In genomic region chr14:54617152-54617896, GRCm38 (mm10) we compare ENCODE assay signal across 9 mouse cellular contexts. TPM values are rescaled to one million over a fixed set of nuclear protein-coding genes. Genes with fewer than 3 reads are reported as not detected.
DNase-seq lines count a peak whose midpoint lies in the region; ATAC-seq and TF ChIP-seq lines count a peak whose summit lies in the region.
"Had no signal": no experiment of that assay in that cellular context is flagged by ENCODE, and none has a peak within 500 bp of the region (broad histone marks: within the 10 kb centered on the region; RNA-seq: fewer than 3 reads in every experiment).

No protein-coding gene starts in this region.

- peak; percentile 35 to 37; a peak in 3 of 4 replicates for TF ChIP-seq CTCF in CH12.LX (conservative IDR thresholded peaks at IDR 0.05 in 1 of 2, IDR thresholded peaks at IDR 0.05 in 1 of 2; ENCODE audit: low read depth in 2 of 2, low read length in 2 of 2)
- TF ChIP-seq CTCF in kidney, postnatal 0 days (IDR thresholded peaks at IDR 0.05; ENCODE audit: low read depth) = peak; percentile 32; the same call in 1 of the 2 replicates

- no peaks in the 10 kb centered on the region for H3K27me3 ChIP-seq in heart, embryonic 14.5 days (ENCODE audit: control insufficient read depth, insufficient read depth, low read length)
- H3K27me3 ChIP-seq in CH12.LX (replicated peaks) = no peaks in the 10 kb centered on the region
- H3K27me3 ChIP-seq in embryonic facial prominence, embryonic 13.5 days = no peaks in the 10 kb centered on the region
- no peaks in the 10 kb centered on the region for H3K27me3 ChIP-seq in kidney, postnatal 0 days (ENCODE audit: insufficient read depth, low read length)

- no peak for TF ChIP-seq POLR2A in CH12.LX (IDR thresholded peaks at IDR 0.05; ENCODE audit: low read depth, low read length)

- H3K36me3 ChIP-seq in heart, embryonic 14.5 days (ENCODE audit: control insufficient read depth, insufficient read depth, low read length) = peaks cover 34% of the 10 kb centered on the region
- H3K36me3 ChIP-seq in CH12.LX (replicated peaks in 1 of 2; ENCODE audit: control insufficient read depth in 1 of 2, insufficient read depth in 1 of 2, low read length in 1 of 2) = peaks cover 31 to 36% of the 10 kb centered on the region in 2 experiments
- peaks cover 34% of the 10 kb centered on the region for H3K36me3 ChIP-seq in embryonic facial prominence, embryonic 13.5 days
- H3K36me3 ChIP-seq in kidney, postnatal 0 days (ENCODE audit: insufficient read depth, low read length) = peaks cover 13% of the 10 kb centered on the region

- no peak for TF ChIP-seq RAD21 in CH12.LX (IDR thresholded peaks at IDR 0.05; ENCODE audit: low read depth, low read length)

- H3K27ac ChIP-seq in heart, embryonic 14.5 days (replicated peaks in 1 of 2; ENCODE audit: control insufficient read depth in 1 of 2, insufficient read depth in 1 of 2, low read depth in 2 of 2, low read length in 2 of 2) = peak overlapping the region; percentile 53 to 66
- peak overlapping the region; percentile 40; the same call in 1 of the 2 replicates for H3K27ac ChIP-seq in CH12.LX (ENCODE audit: insufficient read depth, low read depth)
- H3K27ac ChIP-seq in embryonic facial prominence, embryonic 13.5 days = peak overlapping the region; percentile 85
- H3K27ac ChIP-seq in kidney, postnatal 0 days = peak overlapping the region; percentile 81

- DNase-seq in heart, postnatal 4 days = no peak
- DNase-seq in CH12.LX (ENCODE audit: extremely low read depth) = peak; percentile 45
- DNase-seq in kidney, postnatal 0 days (ENCODE audit: low spot score) = peak; percentile 30
- no peak for DNase-seq in spleen, postnatal 36 days (ENCODE audit: low spot score in 2 of 2)
- DNase-seq in urinary bladder, postnatal 14 days (ENCODE audit: low spot score) = no peak

- no peak for TF ChIP-seq EP300 in CH12.LX (IDR thresholded peaks at IDR 0.05; ENCODE audit: low read length)

- H3K9ac ChIP-seq in heart, embryonic 14.5 days (ENCODE audit: low read length) = peak overlapping the region; percentile 93
- H3K9ac ChIP-seq in CH12.LX (ENCODE audit: insufficient read depth, low read depth) = peak overlapping the region; percentile 96
- H3K9ac ChIP-seq in embryonic facial prominence, embryonic 13.5 days = peak overlapping the region; percentile 94
- peak overlapping the region; percentile 83 for H3K9ac ChIP-seq in kidney, postnatal 0 days (ENCODE audit: low read depth, low read length)

- in situ Hi-C loops in CH12.LX (cut with MboI; ENCODE audit: low pct_ligation_motif_present, low pct_unique_long_range_greater_than_20kb, low sequenced_read_pairs) = no loop called here

- ATAC-seq in heart, embryonic 14.5 days (ENCODE audit: insufficient number of reproducible peaks, insufficient read depth, low FRiP score, low read depth) = peak; percentile 42; the same call in 1 of the 2 replicates
- 0 out of 2 replicates have a peak, but pooled peaks have one; percentile 17 for ATAC-seq in embryonic facial prominence, embryonic 13.5 days (ENCODE audit: insufficient number of reproducible peaks, insufficient read depth, low FRiP score, low TSS enrichment, low read depth)
- ATAC-seq in kidney, postnatal 0 days (replicated peaks; ENCODE audit: low FRiP score, low read depth) = peak; percentile 49
- 0 out of 2 replicates have a peak, but pooled peaks have one; percentile 10 for ATAC-seq in monocyte, adult 5-6 weeks (replicated peaks; ENCODE audit: insufficient number of reproducible peaks, low FRiP score, low TSS enrichment, poor library complexity, severe bottlenecking)

- dilution Hi-C loops in CH12.LX (cut with MboI; ENCODE audit: extremely low pct_ligation_motif_present, extremely low pct_unique_long_range_greater_than_20kb, low sequenced_read_pairs) = no loop called here

- 2% methylated on average over 38 of the region's 38 CpGs for whole genome bisulfite sequencing in heart, embryonic 14.5 days
- 2% methylated on average over 38 of the region's 38 CpGs for WGBS in embryonic facial prominence, embryonic 13.5 days
- WGBS in kidney, postnatal 0 days = 1% methylated on average over 38 of the region's 38 CpGs

- peak overlapping the region; percentile 92 to 97 for H3K4me3 ChIP-seq in heart, embryonic 14.5 days (ENCODE audit: control insufficient read depth in 1 of 2, insufficient read depth in 1 of 2, low read depth in 1 of 2, low read length in 2 of 2)
- H3K4me3 ChIP-seq in CH12.LX (replicated peaks in 1 of 3; ENCODE audit: low read depth in 2 of 3, low read length in 2 of 3, poor library complexity in 1 of 3) = peak overlapping the region; percentile 93 to 97 (median 93)
- H3K4me3 ChIP-seq in embryonic facial prominence, embryonic 13.5 days = peak overlapping the region; percentile 77
- peak overlapping the region; percentile 90 for H3K4me3 ChIP-seq in kidney, postnatal 0 days (replicated peaks; ENCODE audit: low read depth, low read length)

- peaks cover 18% of the 10 kb centered on the region for H3K79me2 ChIP-seq in CH12.LX (replicated peaks; ENCODE audit: control insufficient read depth, extremely low read depth, insufficient read depth, poor library complexity, severe bottlenecking)

- H3K4me2 ChIP-seq in heart, embryonic 14.5 days (ENCODE audit: low read length) = peak overlapping the region; percentile 81
- H3K4me2 ChIP-seq in CH12.LX (ENCODE audit: insufficient read depth, low read depth, poor library complexity, severe bottlenecking) = peak overlapping the region; percentile 30
- peak overlapping the region; percentile 69 for H3K4me2 ChIP-seq in embryonic facial prominence, embryonic 13.5 days
- peak overlapping the region; percentile 75 for H3K4me2 ChIP-seq in kidney, postnatal 0 days (ENCODE audit: low read length)

- H3K4me1 ChIP-seq in heart, embryonic 14.5 days (ENCODE audit: control insufficient read depth in 2 of 2, insufficient read depth in 2 of 2, low read length in 2 of 2) = peaks cover 0 to 8% of the 10 kb centered on the region in 2 experiments; a peak in 2 of 4 replicates
- peaks cover 5 to 13% of the 10 kb centered on the region in 2 experiments; a peak in 3 of 4 replicates for H3K4me1 ChIP-seq in CH12.LX (ENCODE audit: control insufficient read depth in 1 of 2, insufficient read depth in 2 of 2)
- H3K4me1 ChIP-seq in embryonic facial prominence, embryonic 13.5 days = peaks cover 13% of the 10 kb centered on the region
- no peaks in the 10 kb centered on the region for H3K4me1 ChIP-seq in kidney, postnatal 0 days (replicated peaks; ENCODE audit: insufficient read depth, low read length)

- H3K9me3 ChIP-seq in heart, embryonic 14.5 days (ENCODE audit: control insufficient read depth, low read length) = no peaks in the 10 kb centered on the region
- H3K9me3 ChIP-seq in CH12.LX (replicated peaks; ENCODE audit: low read length) = peaks cover 3% of the 10 kb centered on the region
- no peaks in the 10 kb centered on the region for H3K9me3 ChIP-seq in embryonic facial prominence, embryonic 13.5 days
- H3K9me3 ChIP-seq in kidney, postnatal 0 days (replicated peaks; ENCODE audit: low read length) = no peaks in the 10 kb centered on the region

TF ChIP-seq in CH12.LX, 34 proteins besides CTCF, POLR2A, EP300 and RAD21 (continues in another document):
- TF ChIP-seq MAX (IDR thresholded peaks at IDR 0.05; ENCODE audit: low read length) = 0 out of 2 replicates have a peak, but pooled peaks have one; percentile 24

RNA-seq across cellular contexts. Expression of gene Psmb5, which starts 0.5 kb away (rescaled TPM):
- polyA plus RNA-seq in heart, embryonic 14.5 days (2014; fragmentation: Nextera tagmentation; extraction: Ambion mirVana) = 336 and 345 TPM in 2 replicates
- 100 to 1,000 TPM; 192 to 198 TPM for total RNA-seq in heart, postnatal 4 days (2021)
- total RNA-seq in CH12.LX (2012; rRNA removed) (411 and 418 TPM in 2 replicates), CH12.LX (2014; rRNA removed) (416 and 455 TPM in 2 replicates)
- polyA plus RNA-seq in CH12.LX (2012; ENCODE audit: insufficient read length, low read depth) = 299 and 371 TPM in 2 replicates
- 390 and 393 TPM in 2 replicates for polyA plus RNA-seq in embryonic facial prominence, embryonic 13.5 days (2015; fragmentation: Nextera tagmentation; extraction: Ambion mirVana)
- polyA plus RNA-seq in kidney, postnatal 0 days (2015; fragmentation: Nextera tagmentation; extraction: Ambion mirVana) = 370 and 387 TPM in 2 replicates
- 30.4 to 56.5 TPM (median 43.4 TPM) in 3 replicates for total RNA-seq in monocyte, adult 5-6 weeks (2017)

RNA-seq across cellular contexts. Expression of gene Psmb11, which starts 3.9 kb away (rescaled TPM):
- polyA plus RNA-seq in heart, embryonic 14.5 days (2014; fragmentation: Nextera tagmentation; extraction: Ambion mirVana) = not detected in 2 replicates
- total RNA-seq in heart, postnatal 4 days (2021) = not detected
- total RNA-seq in CH12.LX (2012; rRNA removed) (not detected in 2 replicates), CH12.LX (2014; rRNA removed) (not detected in 2 replicates)
- not detected in 2 replicates for polyA plus RNA-seq in CH12.LX (2012; ENCODE audit: insufficient read length, low read depth)
- 0.06 TPM in 1 of 2 replicates, not detected in the other for polyA plus RNA-seq in embryonic facial prominence, embryonic 13.5 days (2015; fragmentation: Nextera tagmentation; extraction: Ambion mirVana)
- polyA plus RNA-seq in kidney, postnatal 0 days (2015; fragmentation: Nextera tagmentation; extraction: Ambion mirVana) = 0.13 TPM in 1 of 2 replicates, not detected in the other
- total RNA-seq in monocyte, adult 5-6 weeks (2017) = not detected in 3 replicates
- total RNA-seq: adrenal gland, postnatal 36 days had no signal

RNA-seq across cellular contexts. Expression of gene 4931414P19Rik, which starts 11.5 kb away (rescaled TPM):
- 4.7 and 7.1 TPM in 2 replicates for polyA plus RNA-seq in heart, embryonic 14.5 days (2014; fragmentation: Nextera tagmentation; extraction: Ambion mirVana)
- 1 to 10 TPM; 4.9 to 6.6 TPM for total RNA-seq in heart, postnatal 4 days (2021)
- total RNA-seq in CH12.LX (2012; rRNA removed) (2.9 and 3.6 TPM in 2 replicates), CH12.LX (2014; rRNA removed) (1.5 TPM in 2 replicates)
- 2.7 and 3.8 TPM in 2 replicates for polyA plus RNA-seq in CH12.LX (2012; ENCODE audit: insufficient read length, low read depth)
- polyA plus RNA-seq in embryonic facial prominence, embryonic 13.5 days (2015; fragmentation: Nextera tagmentation; extraction: Ambion mirVana) = 8.9 and 9.1 TPM in 2 replicates
- 6.4 TPM in 2 replicates for polyA plus RNA-seq in kidney, postnatal 0 days (2015; fragmentation: Nextera tagmentation; extraction: Ambion mirVana)
- 0.21 to 3.2 TPM (median 2.4 TPM) in 3 replicates for total RNA-seq in monocyte, adult 5-6 weeks (2017)

RNA-seq across cellular contexts. Expression of gene Gm17606, which starts 23.4 kb away (rescaled TPM):
- polyA plus RNA-seq in heart, embryonic 14.5 days (2014; fragmentation: Nextera tagmentation; extraction: Ambion mirVana) = not detected in 2 replicates
- not detected for total RNA-seq in heart, postnatal 4 days (2021)
- total RNA-seq in CH12.LX (2012; rRNA removed) (not detected in 2 replicates), CH12.LX (2014; rRNA removed) (not detected in 2 replicates)
- polyA plus RNA-seq in CH12.LX (2012; ENCODE audit: insufficient read length, low read depth) = 1.9 and 2.5 TPM in 2 replicates
- polyA plus RNA-seq in embryonic facial prominence, embryonic 13.5 days (2015; fragmentation: Nextera tagmentation; extraction: Ambion mirVana) = not detected in 2 replicates
- polyA plus RNA-seq in kidney, postnatal 0 days (2015; fragmentation: Nextera tagmentation; extraction: Ambion mirVana) = not detected in 2 replicates
- not detected in 3 replicates for total RNA-seq in monocyte, adult 5-6 weeks (2017)
- total RNA-seq: adrenal gland, postnatal 36 days had no signal

RNA-seq across cellular contexts. Expression of gene Cdh24, which starts 23.8 kb away (rescaled TPM):
- 1.3 and 2.0 TPM in 2 replicates for polyA plus RNA-seq in heart, embryonic 14.5 days (2014; fragmentation: Nextera tagmentation; extraction: Ambion mirVana)
- 1 to 10 TPM; 2.7 to 3.1 TPM for total RNA-seq in heart, postnatal 4 days (2021)
- total RNA-seq in CH12.LX (2012; rRNA removed) = 1.5 and 1.6 TPM in 2 replicates
- 1.0 and 1.2 TPM in 2 replicates for total RNA-seq in CH12.LX (2014; rRNA removed)
- polyA plus RNA-seq in CH12.LX (2012; ENCODE audit: insufficient read length, low read depth) = 4.9 and 5.4 TPM in 2 replicates
- polyA plus RNA-seq in embryonic facial prominence, embryonic 13.5 days (2015; fragmentation: Nextera tagmentation; extraction: Ambion mirVana) = 6.8 and 7.9 TPM in 2 replicates
- polyA plus RNA-seq in kidney, postnatal 0 days (2015; fragmentation: Nextera tagmentation; extraction: Ambion mirVana) = 1.4 and 1.6 TPM in 2 replicates
- 0.48 to 2.6 TPM in 2 of 3 replicates, not detected in the other for total RNA-seq in monocyte, adult 5-6 weeks (2017)

Comparison
In these comparisons a context has a peak if more than half of its experiments do, and no peak if none do; other contexts are left out.
1. H3K4me2 ChIP-seq: peak in every context shown above with its lines; median percentile 81 in heart, embryonic 14.5 days; 75 in kidney, postnatal 0 days; 69 in embryonic facial prominence, embryonic 13.5 days; 30 in CH12.LX.
2. DNase-seq: peak in CH12.LX (single experiment) and kidney, postnatal 0 days (single experiment); none in heart, postnatal 4 days (single experiment), spleen, postnatal 36 days (0 of 2) and urinary bladder, postnatal 14 days (single experiment).
3. Peak in every context shown above with its lines, with median percentiles within 50 percentile points of each other: ATAC-seq, H3K27ac ChIP-seq, H3K4me3 ChIP-seq and H3K9ac ChIP-seq.